Mouse (Mus musculus): ENCODE data around the gene Slc22a14.
A peak's percentile ranks its signal among the peaks of the same experiment; 100 is the strongest.

Slc22a14 gene

GRCm38 (mm10) chr9:119203617-119204016 lies 161.7 kb downstream of the Slc22a14 start:
- no peak for DNase-seq (ENCODE audit: low spot score)

- no peak for DNase-seq (ENCODE audit: low spot score)
Measured at GRCm38 (mm10) chr9:119201653-119202052, 163.7 kb downstream of the Slc22a14 start.

- DNase-seq (ENCODE audit: low spot score): no peak
Measured at GRCm38 (mm10) chr9:119199151-119199861, 166.0 kb downstream of the Slc22a14 start.

GRCm38 (mm10) chr9:119192202-119192990 lies 173.0 kb downstream of the Slc22a14 start:
- no peak for DNase-seq (ENCODE audit: low spot score)

- no peak for DNase-seq (ENCODE audit: low spot score)
Measured at GRCm38 (mm10) chr9:119181241-119181728, 184.1 kb downstream of the Slc22a14 start.

GRCm38 (mm10) chr9:119179292-119179691 lies 186.1 kb downstream of the Slc22a14 start:
- DNase-seq (ENCODE audit: low spot score): no peak

GRCm38 (mm10) chr9:119167608-119168007 lies 197.7 kb downstream of the Slc22a14 start:
- no peak for DNase-seq (ENCODE audit: low spot score)

- no peak for DNase-seq (ENCODE audit: low spot score)
Measured at GRCm38 (mm10) chr9:119165548-119165947, 199.8 kb downstream of the Slc22a14 start.

GRCm38 (mm10) chr9:119164743-119165142 lies 200.6 kb downstream of the Slc22a14 start:
- no peak for DNase-seq (ENCODE audit: low spot score)

GRCm38 (mm10) chr9:119160689-119161088 lies 204.7 kb downstream of the Slc22a14 start:
- DNase-seq (ENCODE audit: low spot score): no peak

GRCm38 (mm10) chr9:119158861-119159260 lies 206.5 kb downstream of the Slc22a14 start, which contains the start of gene Gm47289:
Gene Gm47289, plus strand, starts transcription at chr9:119159161.
- no peak for DNase-seq (ENCODE audit: low spot score)

GRCm38 (mm10) chr9:119156278-119157201 lies 208.8 kb downstream of the Slc22a14 start, which contains the start of gene Acaa1b:
Gene Acaa1b, minus strand, starts transcription at chr9:119157093.
- DNase-seq (ENCODE audit: low spot score): peak; percentile 24

GRCm38 (mm10) chr9:119155826-119156225 lies 209.5 kb downstream of the Slc22a14 start:
- DNase-seq (ENCODE audit: low spot score): no peak

- DNase-seq (ENCODE audit: low spot score): no peak
Measured at GRCm38 (mm10) chr9:119155416-119155815, 209.9 kb downstream of the Slc22a14 start.

- no peak for DNase-seq (ENCODE audit: low spot score)
Measured at GRCm38 (mm10) chr9:119151751-119152150, 213.6 kb downstream of the Slc22a14 start.

- no peak for DNase-seq (ENCODE audit: low spot score)
Measured at GRCm38 (mm10) chr9:119149601-119150000, 215.8 kb downstream of the Slc22a14 start.

- no peak for DNase-seq (ENCODE audit: low spot score)
Measured at GRCm38 (mm10) chr9:119146098-119146770, 219.1 kb downstream of the Slc22a14 start.

- no peak for DNase-seq (ENCODE audit: low spot score)
Measured at GRCm38 (mm10) chr9:119145638-119146037, 219.7 kb downstream of the Slc22a14 start.

- no peak for DNase-seq (ENCODE audit: low spot score)
Measured at GRCm38 (mm10) chr9:119145137-119145536, 220.2 kb downstream of the Slc22a14 start.

- no peak for DNase-seq (ENCODE audit: low spot score)
Measured at GRCm38 (mm10) chr9:119144696-119145095, 220.7 kb downstream of the Slc22a14 start.

GRCm38 (mm10) chr9:119143372-119143771 lies 222.0 kb downstream of the Slc22a14 start:
- DNase-seq (ENCODE audit: low spot score): no peak
